Mouse (Mus musculus) erythroid progenitor cell, adult 5-6 weeks (primary cell): ENCODE results near the gene Dse. TPM values are rescaled to one million over a fixed set of nuclear protein-coding genes. Genes with fewer than 3 reads are reported as not detected.
A peak's percentile ranks its signal among the peaks of the same experiment; 100 is the strongest.

Experiments
- ATAC-seq: replicated peaks from 2 replicates; pipeline ENCODE4 v1.8.0; 2016; ENCODE audit warnings: moderate number of reproducible peaks, mild to moderate bottlenecking, moderate TSS enrichment, inconsistent platforms; ENCODE audit not compliant: poor library complexity, low FRiP score, severe bottlenecking
- total RNA-seq, 2 experiments: library from RNA; stranded (forward) in 1 of 2; stranded (reverse) in 1 of 2; fragments of 150-400 nt in 1 of 2; fragments of 186-747, 209-891 nt in 1 of 2; gene quantifications; 2 replicates each; pipeline versions ENCODE4 v1.2.3 to v1.2.4; 2015 to 2017; ENCODE audit warnings: low replicate concordance in 2 of 2

Gene Dse
- total RNA-seq, 2 experiments from 2014 or later, result 0.84 to 3.3 TPM

DNA sequence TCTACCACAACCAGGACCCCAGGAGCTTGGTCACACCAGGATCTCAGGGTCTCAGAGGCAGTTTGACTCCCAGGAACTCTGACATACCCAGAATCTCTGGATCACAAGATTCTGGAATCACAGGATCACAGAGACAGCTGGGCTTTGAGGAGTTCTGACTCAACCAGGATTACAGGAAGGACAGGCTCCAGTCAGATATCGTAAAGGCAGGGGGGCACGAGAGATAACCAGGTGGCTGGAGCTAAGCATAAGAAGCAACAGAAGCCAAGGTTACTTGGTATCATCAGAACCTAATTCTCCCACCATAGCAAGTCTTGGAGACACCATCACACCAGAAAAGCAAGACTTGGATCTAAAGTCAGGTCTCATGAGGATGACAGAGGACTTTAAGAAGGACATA lies 65.8 kb downstream of the Dse start:
- ATAC-seq, result no peak

DNA sequence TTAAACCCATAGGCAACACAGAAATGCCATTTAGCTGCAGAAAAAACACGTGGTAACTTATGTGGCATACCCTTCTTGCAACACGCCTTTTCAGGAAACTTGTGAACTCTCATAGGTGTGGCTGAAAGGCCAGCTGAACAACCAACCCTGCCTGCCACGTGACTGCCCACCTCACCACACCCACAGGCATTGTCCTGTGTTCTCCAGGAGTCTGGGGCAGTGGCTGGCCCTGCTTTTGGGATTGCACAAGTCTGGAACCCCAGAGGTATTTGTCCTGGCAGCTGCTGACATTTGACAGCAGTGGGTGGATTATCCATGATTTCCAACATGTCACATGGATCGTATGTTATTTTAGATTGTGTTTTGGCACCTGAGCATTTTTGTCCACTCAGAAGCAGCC lies 67.7 kb downstream of the Dse start:
- ATAC-seq, result no peak

DNA sequence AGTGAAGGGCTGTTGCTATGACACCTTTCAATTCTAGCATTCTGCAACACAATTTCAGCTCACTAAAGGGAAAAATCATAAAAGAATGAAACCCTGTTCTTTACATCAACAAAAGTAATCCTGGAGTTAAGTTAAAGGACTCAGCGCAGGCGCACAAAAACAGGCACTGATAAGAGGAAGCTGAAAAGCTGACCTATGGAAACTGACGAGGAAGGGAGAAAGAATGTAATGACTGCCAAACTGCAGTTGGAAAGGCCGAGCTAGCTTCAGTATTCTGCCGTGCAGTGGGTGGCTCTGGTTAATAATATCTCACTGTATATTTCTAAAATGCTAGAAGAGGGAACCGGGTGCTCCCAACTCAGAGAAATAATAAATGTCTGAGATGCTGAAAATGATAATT lies 69.5 kb downstream of the Dse start:
- ATAC-seq, result no peak

DNA sequence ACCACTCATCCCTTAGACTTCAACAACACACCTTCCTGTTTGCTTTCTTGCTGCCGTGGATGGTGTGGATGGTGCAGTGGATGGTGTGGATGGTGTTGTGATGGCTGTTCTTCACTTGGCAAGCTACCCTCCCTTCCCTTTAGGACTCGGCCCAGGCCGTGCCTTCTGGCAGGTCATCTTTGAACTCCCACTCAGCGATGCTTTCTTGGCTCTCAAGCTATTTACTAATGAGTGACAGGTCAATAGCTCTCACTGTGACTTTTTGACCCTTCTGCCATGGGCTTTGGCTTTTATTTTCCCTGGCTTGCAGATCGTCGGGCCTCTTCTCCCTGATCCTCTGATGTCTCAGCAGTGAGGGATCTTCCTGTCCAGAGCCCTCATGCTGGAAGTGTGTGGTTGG lies 71.1 kb downstream of the Dse start:
- ATAC-seq, result no peak

DNA sequence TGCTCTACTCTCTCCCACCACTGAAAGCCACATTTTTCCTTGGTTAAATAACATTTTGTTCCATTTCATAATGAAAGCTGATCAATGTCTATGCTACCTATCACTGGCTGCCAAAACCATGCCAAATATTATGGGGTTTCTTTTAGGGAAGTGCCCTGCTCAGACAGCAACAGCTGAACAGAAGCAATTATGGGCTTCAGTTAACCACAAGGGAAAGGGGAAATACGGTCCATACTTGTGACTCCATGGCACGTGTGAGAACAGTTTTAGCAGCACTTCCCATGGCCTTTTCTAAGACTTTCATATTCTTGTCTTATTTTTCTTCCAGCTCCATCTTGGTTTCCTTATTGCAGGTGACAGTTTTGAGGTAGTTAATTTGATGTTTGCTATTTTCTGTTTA lies 76.2 kb downstream of the Dse start:
- ATAC-seq, result no peak

DNA sequence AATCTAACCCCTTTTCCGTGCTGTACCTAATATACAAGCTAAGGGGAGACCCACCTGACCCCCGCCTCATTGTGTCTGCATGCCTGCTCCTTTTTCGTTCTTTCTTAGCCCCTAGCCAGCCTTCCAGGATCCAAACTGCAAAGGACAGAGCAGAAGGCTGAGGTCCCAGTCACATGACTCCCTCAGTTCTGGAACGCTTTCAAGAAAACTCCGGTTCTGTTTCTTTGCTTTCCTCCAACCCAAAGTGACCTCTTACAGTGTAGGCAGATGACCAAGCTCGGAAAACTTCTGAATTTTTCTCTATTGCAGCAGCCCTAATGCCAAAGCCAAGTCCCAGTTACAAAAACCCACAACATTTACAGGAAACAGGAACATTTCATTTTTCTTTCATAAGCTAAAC lies 79.1 kb downstream of the Dse start:
- no peak for ATAC-seq

DNA sequence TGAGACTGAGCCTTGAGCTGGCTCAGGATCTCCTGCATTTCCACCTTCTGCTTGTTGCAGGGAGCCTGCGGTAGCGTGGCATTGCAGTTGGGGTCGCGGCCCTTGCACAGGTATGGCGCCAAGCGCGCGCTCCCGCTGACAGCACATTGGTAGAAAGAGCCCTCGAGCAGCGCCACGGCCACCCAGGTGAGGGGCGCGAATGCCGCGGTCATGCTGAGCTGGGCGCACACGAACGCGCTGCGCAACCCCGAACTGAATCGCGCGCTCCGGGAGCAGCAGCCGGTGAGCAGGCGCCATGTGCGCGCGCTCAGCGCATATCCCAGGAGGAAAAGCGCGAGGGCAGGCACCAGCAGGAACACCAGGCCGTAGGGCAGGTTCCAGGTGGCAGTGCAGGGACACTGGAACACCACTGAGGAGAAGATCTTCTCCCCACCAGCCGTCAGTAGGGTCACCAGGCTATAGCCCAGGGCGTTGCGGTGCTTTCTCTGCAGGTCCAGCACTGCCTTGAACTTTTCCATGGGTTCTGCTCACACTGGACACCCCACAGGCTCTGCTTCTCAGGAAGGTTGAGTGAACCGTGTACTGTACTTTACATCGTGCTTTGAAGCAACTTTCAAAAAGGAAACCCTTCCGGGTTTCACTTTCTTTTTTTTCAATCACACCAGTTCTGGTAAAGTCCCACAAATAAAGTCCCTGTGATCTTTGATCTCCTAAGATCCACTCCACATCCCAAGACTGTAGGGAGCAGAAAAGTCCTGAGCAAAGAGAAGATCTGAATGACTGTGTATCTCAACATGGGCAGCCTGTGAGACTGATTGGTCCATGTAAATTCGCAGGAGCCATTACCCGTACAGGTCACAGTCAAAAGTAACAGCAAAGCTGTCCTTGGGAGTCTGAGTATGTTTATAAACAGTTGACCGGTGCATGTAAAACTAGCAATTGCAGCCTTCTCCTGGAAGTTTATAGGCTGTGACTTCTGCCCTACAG lies 79.8 kb downstream of the Dse start, which contains the start of gene Calhm6:
Gene Calhm6 (minus strand): TSS at position 593 of the 987 bp plus-strand sequence.
- 0 out of 2 replicates have a peak, but pooled peaks have one; percentile 25 for ATAC-seq

DNA sequence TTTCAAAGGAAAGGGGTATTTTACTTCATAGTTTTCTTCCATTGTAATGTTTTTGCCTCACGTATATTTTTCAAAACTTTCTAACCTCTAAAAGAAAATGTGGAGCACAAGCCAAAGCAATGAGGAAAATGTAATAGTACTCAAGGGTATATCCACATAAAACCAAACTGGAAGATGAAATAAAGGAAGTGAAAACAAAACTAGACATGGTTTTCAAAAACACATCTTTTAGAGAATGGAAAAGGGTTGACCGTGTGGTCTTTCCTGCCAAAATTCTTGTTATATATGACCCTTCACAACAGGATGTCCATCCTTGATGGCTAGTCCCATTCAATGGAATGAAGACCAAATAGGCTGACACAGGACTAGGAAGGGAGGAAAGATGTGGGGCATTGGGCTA lies 89.1 kb downstream of the Dse start:
- ATAC-seq, result no peak

DNA sequence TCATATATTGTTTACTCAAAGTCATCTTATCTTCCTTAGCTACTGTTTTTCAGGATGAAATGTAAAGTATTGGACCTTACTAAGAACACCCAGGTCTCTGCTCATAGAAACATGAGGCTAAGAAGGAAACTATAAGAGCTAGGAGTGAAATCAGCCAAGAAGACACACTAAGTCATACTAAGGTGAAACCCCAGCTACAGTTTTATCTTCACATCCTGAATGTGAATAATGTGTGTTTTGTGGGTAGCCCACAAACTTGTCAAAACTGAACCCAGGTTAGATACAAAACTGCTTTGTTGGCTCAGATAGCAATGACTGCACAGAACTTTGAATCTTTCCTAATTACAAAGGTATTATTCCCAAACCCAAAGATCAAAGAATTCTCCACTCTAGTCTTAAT lies 89.7 kb downstream of the Dse start:
- no peak for ATAC-seq

DNA sequence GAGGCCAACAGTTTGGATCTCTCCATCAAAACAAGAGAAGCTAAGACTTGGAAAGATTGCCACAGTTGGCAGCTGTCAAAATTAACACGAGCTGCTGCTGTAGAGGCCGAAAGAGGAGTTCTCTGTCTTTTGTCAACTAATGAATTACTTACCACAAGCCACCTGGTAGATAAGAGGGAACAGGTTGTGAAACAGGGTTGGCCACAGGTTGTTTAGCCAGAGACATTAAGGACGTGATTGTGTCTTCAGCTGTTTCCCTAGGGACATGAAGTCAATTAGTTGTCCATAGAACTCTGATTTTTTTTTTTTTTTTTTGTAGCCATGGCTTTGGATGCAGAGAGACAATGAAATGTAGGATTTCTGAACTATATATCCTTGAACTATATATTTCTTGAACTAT lies 90.4 kb downstream of the Dse start:
- ATAC-seq, result no peak

DNA sequence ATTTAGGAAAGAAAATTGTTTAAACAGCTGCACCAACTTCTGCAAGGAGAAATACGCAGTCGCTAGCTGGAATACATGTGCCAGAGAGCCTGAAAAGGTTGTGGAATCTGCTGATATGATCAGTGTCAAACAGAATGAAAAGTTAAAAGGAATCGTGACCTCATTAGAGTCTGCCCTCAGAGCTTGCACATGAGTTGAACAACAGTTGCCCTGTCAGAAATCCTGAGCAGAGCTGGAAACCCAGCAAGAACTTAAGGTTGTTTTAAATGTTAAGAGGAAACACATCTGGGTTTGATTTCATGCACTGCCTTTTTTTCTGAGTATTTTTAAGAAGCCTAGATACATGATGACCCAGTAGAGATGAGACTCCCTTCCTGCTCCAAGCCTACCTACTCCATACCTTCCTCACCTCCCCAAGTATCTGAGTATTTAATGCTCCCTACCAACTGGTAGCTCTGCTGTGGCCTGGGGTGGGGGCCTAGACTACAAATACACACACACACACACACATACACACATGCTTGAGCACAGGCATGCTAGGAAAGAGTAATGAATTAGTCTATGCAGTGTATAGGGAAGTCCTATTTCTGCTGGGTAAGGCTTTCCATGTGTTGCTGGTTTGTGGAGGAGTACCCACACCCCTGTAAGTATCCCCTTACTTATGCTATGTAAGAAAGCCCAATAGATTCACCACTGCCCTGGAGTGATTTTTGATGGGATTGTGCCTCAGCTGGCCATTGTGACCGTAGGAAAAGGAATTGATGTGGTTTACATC lies 95.4 kb downstream of the Dse start:
- ATAC-seq, result no peak

DNA sequence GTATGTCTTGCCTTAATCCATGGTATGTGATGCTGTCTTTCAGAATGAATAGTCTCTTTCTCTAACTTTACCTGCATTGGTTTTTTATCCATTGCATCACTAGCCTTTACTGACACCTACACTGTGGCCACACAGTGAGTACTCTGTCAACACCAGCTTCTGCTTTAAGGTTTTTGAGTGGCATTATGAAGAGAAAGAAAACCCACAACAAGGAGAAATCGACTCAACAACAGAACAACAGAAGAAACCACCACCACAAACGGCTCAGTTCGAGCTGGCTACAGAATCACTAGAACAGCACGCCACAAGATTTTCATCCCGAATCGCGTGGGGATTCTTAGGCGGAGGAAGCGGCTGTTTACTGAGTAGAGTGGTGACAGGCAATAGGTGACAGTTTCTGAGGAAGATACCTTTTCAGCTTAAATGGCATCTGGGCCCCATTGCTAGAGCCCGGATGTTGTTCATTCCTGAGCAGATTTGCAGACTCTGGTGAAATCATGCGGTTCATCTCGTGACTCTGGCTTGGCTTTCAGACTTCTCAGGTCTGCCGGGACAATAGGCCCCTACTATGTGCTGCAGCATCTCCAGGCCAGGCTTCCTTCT lies 96.6 kb downstream of the Dse start:
- no peak for ATAC-seq

Other genes starting within 250 kb of the Dse start
- gene Rwdd1, start 188.1 kb downstream of the Dse start, total RNA-seq (2015; ENCODE audit: low replicate concordance), result 5.0 and 55.9 TPM in 2 replicates
- gene Rwdd1, start 188.1 kb downstream of the Dse start, total RNA-seq (2017; ENCODE audit: low replicate concordance), result 13.7 and 47.4 TPM in 2 replicates
- not detected in 2 replicates for gene Trappc3l, start 170.1 kb downstream of the Dse start, total RNA-seq (2015; ENCODE audit: low replicate concordance)
- not detected in 2 replicates for gene Trappc3l, start 170.1 kb downstream of the Dse start, total RNA-seq (2017; ENCODE audit: low replicate concordance)
- gene Calhm4, start 163.4 kb downstream of the Dse start, total RNA-seq (2015; ENCODE audit: low replicate concordance), result not detected in 2 replicates
- not detected in 2 replicates for gene Calhm4, start 163.4 kb downstream of the Dse start, total RNA-seq (2017; ENCODE audit: low replicate concordance)
- gene Calhm5, start 111.2 kb downstream of the Dse start, total RNA-seq (2015; ENCODE audit: low replicate concordance), result not detected in 2 replicates
- gene Calhm5, start 111.2 kb downstream of the Dse start, total RNA-seq (2017; ENCODE audit: low replicate concordance), result not detected in 2 replicates
- 1.4 TPM in 1 of 2 replicates, not detected in the other for gene Calhm6, start 79.7 kb downstream of the Dse start, total RNA-seq (2015; ENCODE audit: low replicate concordance)
- 1.4 TPM in 1 of 2 replicates, not detected in the other for gene Calhm6, start 79.7 kb downstream of the Dse start, total RNA-seq (2017; ENCODE audit: low replicate concordance)
- 22.3 and 28.1 TPM in 2 replicates for gene Tspyl1, start 74.5 kb upstream of the Dse start, total RNA-seq (2015; ENCODE audit: low replicate concordance)
- 25.0 and 30.9 TPM in 2 replicates for gene Tspyl1, start 74.5 kb upstream of the Dse start, total RNA-seq (2017; ENCODE audit: low replicate concordance)
- not detected in 2 replicates for gene Tspyl4, start 89.7 kb upstream of the Dse start, total RNA-seq (2015; ENCODE audit: low replicate concordance)
- gene Tspyl4, start 89.7 kb upstream of the Dse start, total RNA-seq (2017; ENCODE audit: low replicate concordance), result 0.77 TPM in 1 of 2 replicates, not detected in the other
- not detected in 2 replicates for gene Col10a1, start 182.3 kb upstream of the Dse start, total RNA-seq (2015; ENCODE audit: low replicate concordance)
- not detected in 2 replicates for gene Col10a1, start 182.3 kb upstream of the Dse start, total RNA-seq (2017; ENCODE audit: low replicate concordance)
- gene Nt5dc1, start 210.8 kb upstream of the Dse start, total RNA-seq (2015; ENCODE audit: low replicate concordance), result 12.3 and 15.9 TPM in 2 replicates
- 7.6 and 11.8 TPM in 2 replicates for gene Nt5dc1, start 210.8 kb upstream of the Dse start, total RNA-seq (2017; ENCODE audit: low replicate concordance)